Mouse (Mus musculus) neutrophil, adult 59 days (primary cell): ENCODE measurements around the gene Megf8. TPM values are rescaled to one million over a fixed set of nuclear protein-coding genes. Genes with fewer than 3 reads are reported as not detected.

Source experiments
- total RNA-seq, 2 experiments: library from RNA; stranded (reverse); gene quantifications; 1 replicate in 1 of 2; 2 replicates in 1 of 2; pipeline ENCODE4 v1.2.4; 2023

Megf8 gene
- 1 to 10 TPM; 2.3 to 3.3 TPM for total RNA-seq

GRCm38 (mm10) chr7:25316532-25317445 lies at the start of gene Megf8:
Gene Megf8 (plus strand): TSS chr7:25317164.

GRCm38 (mm10) chr7:25267301-25267750 lies 49.6 kb upstream of the Megf8 start, which contains the start of gene Cic:
Gene Cic (plus strand): TSS chr7:25267704.

GRCm38 (mm10) chr7:25297454-25298325 lies 19.3 kb upstream of the Megf8 start, which contains the start of gene Pafah1b3:
Gene Pafah1b3 (minus strand): TSS chr7:25297986.

GRCm38 (mm10) chr7:25301063-25301462 lies 15.9 kb upstream of the Megf8 start, which contains the start of gene Prr19:
Gene Prr19 (plus strand): TSS chr7:25301411.

GRCm38 (mm10) chr7:25305956-25306613 lies 10.9 kb upstream of the Megf8 start, which contains the start of gene Tmem145:
Gene Tmem145 (plus strand): TSS chr7:25306106.

GRCm38 (mm10) chr7:25369058-25369749 lies 52.2 kb downstream of the Megf8 start, which contains the start of gene Cnfn:
Gene Cnfn (minus strand): TSS chr7:25369724.

GRCm38 (mm10) chr7:25398610-25399009 lies 81.6 kb downstream of the Megf8 start, which contains the start of gene Lipe:
Gene Lipe (minus strand): TSS chr7:25398710.

GRCm38 (mm10) chr7:25412833-25413441 lies 96.0 kb downstream of the Megf8 start, which contains the start of gene Cxcl17:
Gene Cxcl17 (minus strand): TSS chr7:25412886.

Other genes with a start within 250 kb of the Megf8 start
- 1 to 10 TPM; 3.5 to 3.7 TPM for gene Grik5, start 244.8 kb upstream of the Megf8 start, total RNA-seq
- 10 to 100 TPM; 12.7 to 14.1 TPM for gene Zfp574, start 244.6 kb upstream of the Megf8 start, total RNA-seq
- 10 to 100 TPM; 11.7 to 17.2 TPM for gene Pou2f2, start 137.4 kb upstream of the Megf8 start, total RNA-seq
- gene Dedd2, start 96.5 kb upstream of the Megf8 start, total RNA-seq = 100 to 1,000 TPM; 131 to 137 TPM
- 10 to 100 TPM in 1 of 2 experiments, 1 to 10 TPM in 1; 9.5 to 11.0 TPM for gene Zfp526, start 95.7 kb upstream of the Megf8 start, total RNA-seq
- 10 to 100 TPM; 84.5 to 86.1 TPM for gene Gsk3a, start 79.3 kb upstream of the Megf8 start, total RNA-seq
- gene Erf, start 66.4 kb upstream of the Megf8 start, total RNA-seq = 10 to 100 TPM; 10.1 to 12.8 TPM
- gene Cic, start 49.5 kb upstream of the Megf8 start, total RNA-seq = 100 to 1,000 TPM; 185 to 219 TPM
- 10 to 100 TPM in 1 of 2 experiments, 1 to 10 TPM in 1; 8.1 to 12.4 TPM for gene Pafah1b3, start 19.2 kb upstream of the Megf8 start, total RNA-seq
- gene Prr19, start 15.8 kb upstream of the Megf8 start, total RNA-seq = not detected
- not detected for gene Tmem145, start 11.1 kb upstream of the Megf8 start, total RNA-seq
- gene Cnfn, start 52.6 kb downstream of the Megf8 start, total RNA-seq = not detected
- gene Lipe, start 81.5 kb downstream of the Megf8 start, total RNA-seq = 10 to 100 TPM; 39.6 to 45.4 TPM
- gene Cxcl17, start 95.7 kb downstream of the Megf8 start, total RNA-seq = not detected
- gene Ceacam1, start 160.4 kb downstream of the Megf8 start, total RNA-seq = 100 to 1,000 TPM; 245 to 270 TPM
- 10 to 100 TPM; 33.5 to 35.1 TPM for gene Ceacam2, start 222.7 kb downstream of the Megf8 start, total RNA-seq